Mouse (Mus musculus): Measurements from ENCODE around the gene Slc7a6.
"Not testable (repeated sequence)": the region's sequence is repeated elsewhere in the genome, so short reads cannot be mapped to it uniquely, and the experiment has no call there.

Gene Slc7a6

GRCm38 (mm10) chr8:106185628-106186270, 17.1 kb downstream of the Slc7a6 start:
- DNase-seq (ENCODE audit: low read depth, low spot score), result no peak

GRCm38 (mm10) chr8:106186394-106186793, 17.7 kb downstream of the Slc7a6 start:
- DNase-seq (ENCODE audit: low read depth, low spot score), result no peak

- DNase-seq (ENCODE audit: low read depth, low spot score), result no peak
Measured at GRCm38 (mm10) chr8:106189162-106189561, 20.5 kb downstream of the Slc7a6 start.

- DNase-seq (ENCODE audit: low read depth, low spot score), result no peak
Measured at GRCm38 (mm10) chr8:106191639-106192038, 23.0 kb downstream of the Slc7a6 start.

GRCm38 (mm10) chr8:106193162-106193561, 24.5 kb downstream of the Slc7a6 start:
- DNase-seq (ENCODE audit: low read depth, low spot score), result no peak

- DNase-seq (ENCODE audit: low read depth, low spot score), result no peak
Measured at GRCm38 (mm10) chr8:106194062-106194461, 25.4 kb downstream of the Slc7a6 start.

- DNase-seq (ENCODE audit: low read depth, low spot score), result no peak
Measured at GRCm38 (mm10) chr8:106198741-106199140, 30.1 kb downstream of the Slc7a6 start.

- not testable (repeated sequence) for DNase-seq (ENCODE audit: low read depth, low spot score)
Measured at GRCm38 (mm10) chr8:106199596-106199995, 30.9 kb downstream of the Slc7a6 start.

- DNase-seq (ENCODE audit: low read depth, low spot score), result no peak
Measured at GRCm38 (mm10) chr8:106210035-106210731, 41.5 kb downstream of the Slc7a6 start.

- DNase-seq (ENCODE audit: low read depth, low spot score), result peak; percentile 78
Measured at GRCm38 (mm10) chr8:106210821-106211345, 42.2 kb downstream of the Slc7a6 start, which contains the start of the genes Slc7a6os and Prmt7. Slc7a6os (minus strand) TSS chr8:106210935. Prmt7 (plus strand) TSS chr8:106210936.

GRCm38 (mm10) chr8:106211421-106211820, 42.8 kb downstream of the Slc7a6 start:
- DNase-seq (ENCODE audit: low read depth, low spot score), result no peak

GRCm38 (mm10) chr8:106213959-106214358, 45.3 kb downstream of the Slc7a6 start:
- DNase-seq (ENCODE audit: low read depth, low spot score), result no peak

- DNase-seq (ENCODE audit: low read depth, low spot score), result no peak
Measured at GRCm38 (mm10) chr8:106219620-106220019, 51.0 kb downstream of the Slc7a6 start.

- no peak for DNase-seq (ENCODE audit: low read depth, low spot score)
Measured at GRCm38 (mm10) chr8:106226589-106226988, 57.9 kb downstream of the Slc7a6 start.

GRCm38 (mm10) chr8:106231536-106231935, 62.9 kb downstream of the Slc7a6 start:
- no peak for DNase-seq (ENCODE audit: low read depth, low spot score)

GRCm38 (mm10) chr8:106232751-106233150, 64.1 kb downstream of the Slc7a6 start:
- DNase-seq (ENCODE audit: low read depth, low spot score), result no peak

GRCm38 (mm10) chr8:106234567-106235261, 66.1 kb downstream of the Slc7a6 start:
- DNase-seq (ENCODE audit: low read depth, low spot score), result no peak

- no peak for DNase-seq (ENCODE audit: low read depth, low spot score)
Measured at GRCm38 (mm10) chr8:106237106-106237505, 68.4 kb downstream of the Slc7a6 start.
